Mouse (Mus musculus): Measurements from ENCODE around the gene Exosc9. TPM values are rescaled to one million over a fixed set of nuclear protein-coding genes. Genes with fewer than 3 reads are reported as not detected.
A peak's percentile ranks its signal among the peaks of the same experiment; 100 is the strongest.
"Not testable (repeated sequence)": the region's sequence is repeated elsewhere in the genome, so short reads cannot be mapped to it uniquely, and the experiment has no call there.

Exosc9 gene
- total RNA-seq, 2 experiments from 2014 or later, result 19.1 to 19.9 TPM

GRCm38 (mm10) chr3:36551851-36552384, 488 bp upstream of the Exosc9 start:
- no peak for DNase-seq

GRCm38 (mm10) chr3:36557601-36558000, 5.2 kb downstream of the Exosc9 start:
- no peak for DNase-seq

DNA sequence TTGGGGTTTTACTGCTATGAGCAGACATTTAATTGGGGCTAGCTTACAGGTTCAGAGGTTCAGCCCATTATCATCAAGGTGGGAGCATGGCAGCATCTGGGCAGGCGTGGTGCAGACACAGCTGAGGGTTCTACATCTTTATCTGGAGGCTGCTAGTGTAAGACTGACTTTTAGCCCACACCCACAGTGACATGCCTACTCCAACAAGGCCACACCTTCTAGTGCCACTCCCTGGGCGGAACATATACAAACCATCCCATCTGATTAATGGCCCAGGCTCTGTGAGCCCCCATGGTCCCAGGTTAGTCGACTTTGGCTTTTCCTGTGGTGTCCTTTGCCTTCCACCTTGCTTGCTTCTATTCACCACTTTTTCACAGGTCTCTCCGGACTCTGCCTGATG, 7.2 kb downstream of the Exosc9 start:
- DNase-seq, result no peak

DNA sequence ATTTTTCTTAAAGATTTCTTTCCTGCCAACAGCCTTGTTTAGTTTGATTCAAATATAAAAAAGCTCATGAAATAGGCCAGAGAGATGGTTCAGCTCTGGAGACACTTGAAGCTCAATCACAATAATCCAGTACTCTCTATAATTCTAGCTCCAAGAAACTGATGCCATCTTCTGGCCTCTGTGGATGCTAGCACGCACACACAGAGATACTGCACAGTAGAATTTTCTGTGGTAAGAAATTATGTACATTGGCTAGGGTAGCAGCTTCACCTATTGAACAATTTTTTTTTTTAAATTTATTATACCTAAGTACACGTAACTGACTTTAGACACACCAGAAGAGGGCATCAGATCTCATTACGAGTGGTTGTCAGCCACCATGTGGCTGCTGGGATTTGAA, 11.3 kb downstream of the Exosc9 start:
- DNase-seq, result no peak

DNA sequence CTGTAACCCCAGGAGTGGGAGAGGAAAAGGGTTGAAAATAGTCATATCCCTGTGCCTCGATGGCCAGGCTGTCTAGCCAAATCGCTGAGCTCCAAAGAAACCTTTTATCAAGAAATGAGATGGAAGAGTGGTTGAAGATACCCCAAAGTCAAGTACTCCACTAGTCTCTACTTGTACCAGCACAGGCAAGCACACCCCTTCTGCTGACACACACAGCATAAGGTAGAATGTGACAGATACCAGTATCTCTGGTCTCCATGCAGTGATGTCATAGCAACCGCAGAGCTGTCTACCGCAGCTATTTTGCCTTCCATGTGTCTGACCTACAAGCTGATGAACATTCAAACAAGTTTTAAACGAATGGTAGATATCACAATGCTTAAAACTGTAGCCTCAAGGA, 17.4 kb downstream of the Exosc9 start:
- no peak for DNase-seq

- DNase-seq, result no peak
Observed at GRCm38 (mm10) chr3:36571361-36571826, 19.0 kb downstream of the Exosc9 start.

DNA sequence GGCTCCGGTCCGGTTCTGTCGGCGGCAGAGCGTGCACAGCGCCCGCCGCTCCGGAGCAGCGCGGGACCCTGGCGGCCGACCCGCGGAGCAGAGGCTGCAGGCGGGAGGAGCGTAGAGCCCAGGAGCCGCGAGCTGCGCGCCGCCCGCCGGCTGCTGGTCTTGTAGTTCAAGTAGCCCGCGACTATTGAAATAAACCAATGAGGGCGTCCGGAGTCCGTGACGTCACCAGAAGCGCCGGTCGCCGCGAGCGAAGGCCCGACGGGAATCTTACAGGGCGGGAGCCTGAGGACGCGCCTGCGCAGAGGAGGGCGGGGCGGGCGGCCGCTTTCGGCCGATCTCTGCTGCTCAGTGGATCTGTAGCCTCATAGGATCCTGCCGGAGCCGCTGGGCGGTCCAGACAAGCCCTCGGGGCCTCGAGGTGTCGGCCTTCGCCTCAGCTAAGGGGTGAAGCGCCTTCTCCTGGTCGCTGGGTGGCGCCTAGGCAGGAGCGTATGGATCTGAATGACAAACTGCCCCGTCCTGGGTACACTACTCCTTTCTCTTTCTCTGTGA, 19.5 kb downstream of the Exosc9 start, which contains the start of gene Ccna2:
Ccna2 (minus strand) TSS at position 324 of the 552 bp plus-strand sequence.
- peak; percentile 98 to 99 for DNase-seq

DNA sequence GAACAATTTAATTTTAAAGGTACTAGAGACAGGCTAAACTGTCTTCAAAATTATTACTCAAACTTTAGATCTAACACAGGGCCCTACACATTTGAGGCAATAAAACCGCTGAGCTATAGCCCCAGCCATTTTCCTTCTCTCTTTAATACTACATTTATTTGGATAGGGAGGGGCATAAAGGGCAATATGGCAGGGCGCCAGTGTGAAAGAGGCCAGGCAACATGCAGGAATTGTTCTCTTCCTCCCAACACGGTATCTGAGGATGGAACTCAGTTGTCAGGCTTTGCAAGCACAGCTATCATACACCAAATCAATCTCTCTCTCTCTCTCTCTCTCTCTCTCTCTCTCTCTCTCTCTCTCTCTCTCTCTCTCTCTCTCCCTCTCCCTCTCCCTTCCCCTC, 46.4 kb downstream of the Exosc9 start:
- DNase-seq, result no peak

- not testable (repeated sequence) for DNase-seq
Observed at GRCm38 (mm10) chr3:36599773-36600172, 47.4 kb downstream of the Exosc9 start.

DNA sequence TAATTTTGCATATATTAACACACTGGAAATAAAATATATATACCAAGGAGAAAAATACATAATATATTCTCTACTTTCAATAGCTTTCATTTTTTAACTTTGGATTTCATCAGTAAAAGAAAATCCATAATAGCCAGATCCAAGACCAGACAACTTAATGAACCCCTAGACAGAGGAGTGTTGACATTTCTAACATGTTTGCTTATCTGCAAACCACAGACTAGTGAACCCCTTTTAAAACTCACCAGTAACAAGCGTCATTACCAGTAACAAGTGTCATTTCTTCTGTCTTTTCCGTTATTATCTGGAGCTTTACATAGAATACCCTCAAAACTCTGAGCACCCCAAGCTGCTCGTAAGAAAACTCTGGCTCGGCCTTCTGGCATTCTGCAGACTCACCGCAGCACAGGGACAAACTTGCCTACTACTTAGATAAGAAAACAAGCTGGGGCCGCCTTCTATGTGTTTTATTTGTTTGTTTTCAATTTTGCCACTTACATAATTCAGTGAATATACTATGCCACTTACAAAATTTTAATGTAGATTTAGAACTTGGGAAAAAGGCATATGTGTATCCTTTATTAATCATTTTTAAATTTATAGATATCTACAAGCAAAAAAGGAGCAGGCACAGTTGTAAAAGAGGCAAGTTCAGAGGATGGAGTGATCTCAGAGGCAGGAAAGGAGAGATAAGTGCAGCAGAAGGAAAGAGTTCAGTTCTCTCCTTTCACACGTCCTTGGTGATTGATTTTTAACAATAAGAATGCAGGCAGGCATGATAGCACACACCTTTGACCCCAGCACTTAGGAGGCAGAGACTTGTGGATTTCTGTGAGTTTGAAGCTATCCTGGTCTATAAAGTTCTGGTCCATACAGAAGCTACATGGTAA, 53.7 kb downstream of the Exosc9 start:
- DNase-seq, result no peak

GRCm38 (mm10) chr3:36612687-36613086, 60.3 kb downstream of the Exosc9 start:
- DNase-seq, result no peak

DNA sequence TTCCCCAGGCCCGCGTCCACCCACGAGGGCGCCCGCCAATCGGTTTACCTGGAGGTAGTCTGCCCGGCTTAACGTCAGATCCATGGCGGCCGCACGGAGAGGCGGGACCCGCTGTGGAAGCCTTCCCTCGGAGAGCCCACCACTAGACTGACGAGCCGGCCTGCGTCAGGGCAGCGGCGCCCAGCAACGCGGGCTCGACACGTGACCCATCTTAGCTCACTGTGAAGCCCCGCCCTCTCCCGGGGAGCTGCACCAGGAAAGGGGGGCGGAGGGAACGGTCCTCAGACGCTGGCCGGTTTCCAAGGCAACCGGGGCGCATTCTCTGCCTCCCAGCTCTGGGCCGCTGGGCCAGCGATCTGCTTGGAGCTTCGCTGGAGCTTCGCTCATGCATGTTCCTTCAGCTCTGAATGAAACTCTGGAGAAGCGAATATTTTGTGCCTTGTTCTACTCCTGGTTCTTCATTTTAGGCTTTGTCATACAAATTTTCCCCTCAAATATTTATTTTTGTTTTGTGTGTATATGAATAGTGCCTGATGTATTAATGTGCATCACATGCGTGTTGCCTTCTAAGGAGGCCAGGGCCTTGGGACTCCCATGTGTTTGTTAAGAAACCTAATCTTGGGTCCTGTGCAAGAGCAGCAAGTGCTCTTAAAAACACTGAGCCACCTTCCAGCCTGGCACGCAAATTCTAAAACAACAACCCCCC, 60.9 kb downstream of the Exosc9 start, which contains the start of gene Bbs7:
Bbs7 (minus strand) TSS at position 276 of the 706 bp plus-strand sequence.
- peak; percentile 92 to 95 for DNase-seq

DNA sequence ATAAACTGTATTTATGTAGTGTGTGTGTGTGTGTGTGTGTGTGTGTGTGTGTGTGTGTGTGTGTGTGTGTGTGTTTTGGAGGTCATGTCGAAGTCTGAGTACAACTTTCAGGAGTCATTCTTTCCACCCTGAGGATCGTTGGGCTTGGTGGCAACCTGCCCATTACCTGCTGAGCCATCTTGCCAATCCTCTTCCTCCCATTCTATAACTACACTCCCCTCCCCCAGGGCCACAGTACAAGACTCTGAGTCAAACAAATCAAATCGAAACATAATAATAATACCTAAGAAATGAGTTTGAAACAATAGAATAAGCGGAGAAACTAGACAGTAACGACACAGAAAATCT, 61.5 kb downstream of the Exosc9 start:
- peak in 1 of 2 experiments; percentile 12 for DNase-seq

Other genes starting within 250 kb of the Exosc9 start
- gene Anxa5, start 76.7 kb upstream of the Exosc9 start, total RNA-seq (2021), result 100 to 1,000 TPM; 128 to 134 TPM
- gene 1810062G17Rik, start 76.7 kb upstream of the Exosc9 start, total RNA-seq (2021), result not detected
- not detected for gene Gm11549, start 30.8 kb upstream of the Exosc9 start, total RNA-seq (2021)
- gene Ccna2, start 19.5 kb downstream of the Exosc9 start, total RNA-seq (2021), result under 1 TPM; 0.51 to 0.99 TPM
- gene Bbs7, start 60.9 kb downstream of the Exosc9 start, total RNA-seq (2021), result 1 to 10 TPM; 5.8 to 9.1 TPM
- 1 to 10 TPM; 4.8 to 9.7 TPM for gene Trpc3, start 137.6 kb downstream of the Exosc9 start, total RNA-seq (2021)

Measured in heart, adult 18-20 months (tissue).